Mouse (Mus musculus) WW6 (cell line): ENCODE results near the gene Usp7.

Experiments
- DNase-seq: peaks from one replicate; pipeline ENCODE4 v3.0.0-alpha.2; 2013; ENCODE audit warnings: low read depth, low spot score

The Usp7 gene

DNA sequence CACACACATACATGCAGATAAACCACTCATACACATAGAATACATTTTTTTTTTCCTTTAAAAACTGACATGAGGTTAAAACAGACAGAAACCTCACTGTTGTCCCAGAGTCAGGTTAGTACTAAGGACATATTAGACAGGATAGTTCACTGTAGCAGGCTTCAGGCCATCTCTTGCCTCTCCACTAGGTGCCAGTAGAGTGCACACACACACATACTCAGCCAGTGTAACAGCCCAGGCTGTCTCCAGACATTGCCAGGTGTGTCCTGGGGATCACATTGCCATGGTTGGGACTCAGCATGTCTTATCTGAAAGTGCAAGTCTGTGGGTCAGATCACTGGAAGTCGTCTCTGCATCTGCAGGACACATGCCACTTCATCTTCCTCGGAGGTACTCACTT lies 148.3 kb downstream of the Usp7 start:
- DNase-seq, result no peak
